Mouse (Mus musculus): Measurements from ENCODE around the gene Olfr464. TPM values are rescaled to one million over a fixed set of nuclear protein-coding genes. Genes with fewer than 3 reads are reported as not detected.

Olfr464 gene
- not detected in 2 replicates for polyA plus RNA-seq (2015; fragmentation: Nextera tagmentation; extraction: Ambion mirVana)

GRCm38 (mm10) chr11:87920966-87921365 is at the start of gene Olfr464:
TSS of gene Olfr464 (minus strand) at chr11:87920967.
- no peaks in the 10 kb centered on the region for H3K27me3 ChIP-seq (ENCODE audit: insufficient read depth, low read length)
- no peaks in the 10 kb centered on the region for H3K36me3 ChIP-seq (replicated peaks; ENCODE audit: insufficient read depth, low read length)
- 30% methylated on average over 5 of the region's 5 CpGs for WGBS (ENCODE audit: insufficient replicate concordance)
- H3K27ac ChIP-seq (ENCODE audit: low read depth) = no peak within 1 kb of the TSS
- TF ChIP-seq CTCF (IDR thresholded peaks at IDR 0.05; ENCODE audit: low read depth) (no peak), EP300 (IDR thresholded peaks at IDR 0.05; ENCODE audit: low read depth) (no peak)
- ATAC-seq = no peak
- H3K4me3 ChIP-seq (ENCODE audit: low read depth, low read length) = no peak within 1 kb of the TSS
- no peaks in the 10 kb centered on the region for H3K9me3 ChIP-seq (ENCODE audit: low read length)
- no peak within 1 kb of the TSS for H3K4me2 ChIP-seq (ENCODE audit: low read depth, low read length)
- peak; percentile 34 for DNase-seq
- H3K9ac ChIP-seq (replicated peaks) = no peak within 1 kb of the TSS
- no peaks in the 10 kb centered on the region for H3K4me1 ChIP-seq (ENCODE audit: insufficient read depth)

GRCm38 (mm10) chr11:87968356-87969122 is 47.8 kb upstream of the Olfr464 start:
- no peaks in the 10 kb centered on the region for H3K9me3 ChIP-seq (ENCODE audit: low read length)
- H3K36me3 ChIP-seq (replicated peaks; ENCODE audit: insufficient read depth, low read length) = no peaks in the 10 kb centered on the region
- DNase-seq (no peak), ATAC-seq (peak; percentile 36; the same call in 1 of the 2 replicates)
- 18% methylated on average over 15 of the region's 20 CpGs for WGBS (ENCODE audit: insufficient replicate concordance)
- H3K4me2 ChIP-seq (ENCODE audit: low read depth, low read length) = peak overlapping the region; percentile 56
- TF ChIP-seq CTCF (IDR thresholded peaks at IDR 0.05; ENCODE audit: low read depth) (peak; percentile 34; the same call in 1 of the 2 replicates), EP300 (IDR thresholded peaks at IDR 0.05; ENCODE audit: low read depth) (no peak)
- H3K9ac ChIP-seq (replicated peaks) = no peak overlapping the region
- H3K27me3 ChIP-seq (ENCODE audit: insufficient read depth, low read length) = no peaks in the 10 kb centered on the region
- no peaks in the 10 kb centered on the region for H3K4me1 ChIP-seq (ENCODE audit: insufficient read depth)
- no peak overlapping the region for H3K27ac ChIP-seq (ENCODE audit: low read depth)
- H3K4me3 ChIP-seq (ENCODE audit: low read depth, low read length) = no peak overlapping the region

- Histone ChIP-seq H3K36me3 (replicated peaks; ENCODE audit: insufficient read depth, low read length) (no peaks in the 10 kb centered on the region), H3K27me3 (ENCODE audit: insufficient read depth, low read length) (no peaks in the 10 kb centered on the region), H3K27ac (ENCODE audit: low read depth) (no peak overlapping the region), H3K4me3 (ENCODE audit: low read depth, low read length) (0 out of 2 replicates have a peak overlapping the region, but pooled peaks have one; percentile 5), H3K4me2 (ENCODE audit: low read depth, low read length) (peak overlapping the region; percentile 56), H3K9me3 (ENCODE audit: low read length) (no peaks in the 10 kb centered on the region), H3K9ac (replicated peaks) (no peak overlapping the region), H3K4me1 (ENCODE audit: insufficient read depth) (no peaks in the 10 kb centered on the region)
- TF ChIP-seq EP300 (IDR thresholded peaks at IDR 0.05; ENCODE audit: low read depth) = no peak
- TF ChIP-seq CTCF (IDR thresholded peaks at IDR 0.05; ENCODE audit: low read depth) = peak; percentile 98
- WGBS (ENCODE audit: insufficient replicate concordance) = 2% methylated on average over 17 of the region's 17 CpGs
- DNase-seq (peak; percentile 87), ATAC-seq (peak; percentile 62)
Measured at GRCm38 (mm10) chr11:87967692-87968289, 47.0 kb upstream of the Olfr464 start.

- DNase-seq (no peak), ATAC-seq (no peak)
- no peaks in the 10 kb centered on the region for H3K9me3 ChIP-seq (ENCODE audit: low read length)
- H3K27ac ChIP-seq (ENCODE audit: low read depth) = no peak overlapping the region
- no peak for TF ChIP-seq EP300 (IDR thresholded peaks at IDR 0.05; ENCODE audit: low read depth)
- TF ChIP-seq CTCF (IDR thresholded peaks at IDR 0.05; ENCODE audit: low read depth) = no peak
- 40% methylated on average over 10 of the region's 10 CpGs for whole genome bisulfite sequencing (ENCODE audit: insufficient replicate concordance)
- H3K4me1 ChIP-seq (ENCODE audit: insufficient read depth) = no peaks in the 10 kb centered on the region
- no peak overlapping the region for H3K9ac ChIP-seq (replicated peaks)
- no peaks in the 10 kb centered on the region for H3K36me3 ChIP-seq (replicated peaks; ENCODE audit: insufficient read depth, low read length)
- H3K27me3 ChIP-seq (ENCODE audit: insufficient read depth, low read length) = no peaks in the 10 kb centered on the region
- H3K4me3 ChIP-seq (ENCODE audit: low read depth, low read length) = no peak overlapping the region
- H3K4me2 ChIP-seq (ENCODE audit: low read depth, low read length) = no peak overlapping the region
Measured at GRCm38 (mm10) chr11:87966214-87966613, 45.4 kb upstream of the Olfr464 start.

- Histone ChIP-seq H3K4me1 (ENCODE audit: insufficient read depth) (no peaks in the 10 kb centered on the region), H3K27ac (ENCODE audit: low read depth) (no peak overlapping the region), H3K27me3 (ENCODE audit: insufficient read depth, low read length) (no peaks in the 10 kb centered on the region), H3K9me3 (ENCODE audit: low read length) (no peaks in the 10 kb centered on the region), H3K4me3 (ENCODE audit: low read depth, low read length) (no peak overlapping the region), H3K36me3 (replicated peaks; ENCODE audit: insufficient read depth, low read length) (no peaks in the 10 kb centered on the region), H3K9ac (replicated peaks) (no peak overlapping the region), H3K4me2 (ENCODE audit: low read depth, low read length) (no peak overlapping the region)
- WGBS (ENCODE audit: insufficient replicate concordance) = 44% methylated on average over 3 of the region's 3 CpGs
- no peak for TF ChIP-seq CTCF (IDR thresholded peaks at IDR 0.05; ENCODE audit: low read depth)
- TF ChIP-seq EP300 (IDR thresholded peaks at IDR 0.05; ENCODE audit: low read depth) = no peak
- no peak for ATAC-seq
- no peak for DNase-seq
Measured at GRCm38 (mm10) chr11:87965293-87965692, 44.5 kb upstream of the Olfr464 start.

GRCm38 (mm10) chr11:87957066-87957465 is 36.3 kb upstream of the Olfr464 start:
- no peaks in the 10 kb centered on the region for H3K27me3 ChIP-seq (ENCODE audit: insufficient read depth, low read length)
- ATAC-seq (no peak), DNase-seq (peak; percentile 27)
- TF ChIP-seq CTCF (IDR thresholded peaks at IDR 0.05; ENCODE audit: low read depth) = no peak
- no peak for TF ChIP-seq EP300 (IDR thresholded peaks at IDR 0.05; ENCODE audit: low read depth)
- no peaks in the 10 kb centered on the region for H3K4me1 ChIP-seq (ENCODE audit: insufficient read depth)
- 31% methylated on average over 7 of the region's 7 CpGs for WGBS (ENCODE audit: insufficient replicate concordance)
- H3K36me3 ChIP-seq (replicated peaks; ENCODE audit: insufficient read depth, low read length) = no peaks in the 10 kb centered on the region
- no peaks in the 10 kb centered on the region for H3K9me3 ChIP-seq (ENCODE audit: low read length)
- no peak overlapping the region for H3K9ac ChIP-seq (replicated peaks)
- no peak overlapping the region for H3K4me2 ChIP-seq (ENCODE audit: low read depth, low read length)
- no peak overlapping the region for H3K27ac ChIP-seq (ENCODE audit: low read depth)
- no peak overlapping the region for H3K4me3 ChIP-seq (ENCODE audit: low read depth, low read length)

All from liver, postnatal 0 days (tissue).